Mouse (Mus musculus): ENCODE measurements at regions not wholly inside any gene's neighbourhood (a gene's known extent, or its start where the extent isn't known, plus 50 kb on each side); places are given as distances from the start of the nearest gene placed in this dataset.

- DNase-seq, result no peak
These were observed 62.9 kb upstream of the Gm2310 start for GRCm38 (mm10) chr15:8582676-8583075.

- DNase-seq, result no peak
These were observed 61.6 kb upstream of the Gm2310 start for GRCm38 (mm10) chr15:8581146-8581913.

GRCm38 (mm10) chr15:8580077-8580476 lies 60.3 kb upstream of the Gm2310 start:
- DNase-seq, result no peak

- DNase-seq, result peak; percentile 63
These were observed 57.7 kb upstream of the Gm2310 start for GRCm38 (mm10) chr15:8577480-8577881.

GRCm38 (mm10) chr15:8576975-8577374 lies 57.2 kb upstream of the Gm2310 start:
- no peak for DNase-seq

- DNase-seq, result no peak
These were observed 49.9 kb upstream of the Gm2310 start for GRCm38 (mm10) chr15:8569617-8570016.

All from embryo, embryonic 11 days (tissue).